Mouse (Mus musculus): ENCODE results near the gene Notch2.
A peak's percentile ranks its signal among the peaks of the same experiment; 100 is the strongest.

Notch2 gene

DNA sequence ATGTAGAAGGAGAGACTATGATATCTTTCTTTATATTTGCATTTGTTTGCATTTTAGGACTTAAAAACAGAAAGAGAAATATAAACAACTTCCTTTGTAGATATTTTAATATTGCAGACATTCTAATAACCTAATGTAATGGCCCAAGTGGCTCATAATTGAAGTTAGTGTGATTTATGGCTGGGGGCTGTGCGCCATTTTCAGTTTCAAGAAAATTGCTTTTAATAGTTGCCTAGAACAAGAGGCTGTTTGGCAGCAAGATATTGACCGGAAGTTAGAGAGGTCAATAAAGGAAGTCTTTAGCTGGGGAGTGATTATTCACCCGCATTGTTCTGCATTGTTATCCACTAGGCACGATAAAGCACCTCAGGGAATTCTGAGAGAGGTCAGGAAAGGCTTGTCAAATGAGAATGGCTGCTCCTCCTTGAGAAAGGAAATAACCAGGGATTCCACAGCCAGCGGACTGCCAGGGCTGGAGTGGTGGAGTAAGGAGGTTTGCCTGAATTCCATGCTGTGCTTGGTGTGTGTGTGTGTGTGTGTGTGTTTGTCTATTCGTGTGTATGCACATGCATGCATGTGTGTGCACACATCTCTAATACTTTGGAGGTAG, 61.4 kb downstream of the Notch2 start:
- no peak for DNase-seq (ENCODE audit: low read depth)

- no peak for DNase-seq (ENCODE audit: low read depth)
Observed at GRCm38 (mm10) chr3:98077866-98078265, 64.5 kb downstream of the Notch2 start.

DNA sequence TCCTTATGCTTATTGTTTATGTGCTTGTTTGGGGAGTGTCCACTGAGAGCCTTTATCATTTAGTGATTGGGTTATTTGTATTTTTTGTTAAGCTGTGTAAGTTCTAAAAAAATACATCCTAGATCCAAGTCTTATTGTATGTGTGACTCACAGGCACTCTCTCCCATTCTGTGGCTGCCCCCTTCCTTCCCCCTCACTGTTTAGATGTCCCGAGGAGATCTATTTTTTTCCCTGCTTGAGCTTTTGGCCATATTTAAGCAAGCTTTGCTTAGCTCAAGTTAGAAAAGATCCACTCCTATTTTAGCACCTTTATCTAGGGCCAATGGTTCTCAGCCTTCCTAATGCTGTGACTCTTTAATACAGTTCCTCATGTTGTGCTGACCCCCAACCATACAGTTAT, 65.5 kb downstream of the Notch2 start:
- DNase-seq (ENCODE audit: low read depth) = no peak

GRCm38 (mm10) chr3:98079601-98080215, 66.4 kb downstream of the Notch2 start:
- DNase-seq (ENCODE audit: low read depth) = no peak

DNA sequence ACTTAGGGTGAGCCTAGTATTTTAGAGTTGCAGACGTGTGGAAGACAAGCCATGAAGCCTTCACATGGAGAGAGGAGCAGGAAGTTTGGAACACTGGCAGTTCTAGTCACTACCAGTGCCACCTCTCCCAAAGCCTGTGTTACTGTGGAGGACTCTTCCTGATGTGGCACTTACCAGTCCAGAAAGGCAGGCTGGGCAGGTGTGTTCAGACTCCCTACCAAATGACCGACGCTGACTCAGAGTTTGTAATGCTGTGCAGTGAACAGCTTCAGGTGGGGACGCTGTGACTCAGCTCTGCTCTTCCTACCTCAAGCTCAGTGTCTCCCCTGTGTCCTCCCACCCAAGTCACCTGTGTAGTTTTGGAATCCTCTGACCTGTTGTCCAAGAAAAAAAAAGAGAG, 67.3 kb downstream of the Notch2 start:
- no peak for DNase-seq (ENCODE audit: low read depth)

- no peak for DNase-seq (ENCODE audit: low read depth)
Observed at GRCm38 (mm10) chr3:98082188-98082587, 68.9 kb downstream of the Notch2 start.

- DNase-seq (ENCODE audit: low read depth) = no peak
Observed at GRCm38 (mm10) chr3:98082972-98083371, 69.6 kb downstream of the Notch2 start.

DNA sequence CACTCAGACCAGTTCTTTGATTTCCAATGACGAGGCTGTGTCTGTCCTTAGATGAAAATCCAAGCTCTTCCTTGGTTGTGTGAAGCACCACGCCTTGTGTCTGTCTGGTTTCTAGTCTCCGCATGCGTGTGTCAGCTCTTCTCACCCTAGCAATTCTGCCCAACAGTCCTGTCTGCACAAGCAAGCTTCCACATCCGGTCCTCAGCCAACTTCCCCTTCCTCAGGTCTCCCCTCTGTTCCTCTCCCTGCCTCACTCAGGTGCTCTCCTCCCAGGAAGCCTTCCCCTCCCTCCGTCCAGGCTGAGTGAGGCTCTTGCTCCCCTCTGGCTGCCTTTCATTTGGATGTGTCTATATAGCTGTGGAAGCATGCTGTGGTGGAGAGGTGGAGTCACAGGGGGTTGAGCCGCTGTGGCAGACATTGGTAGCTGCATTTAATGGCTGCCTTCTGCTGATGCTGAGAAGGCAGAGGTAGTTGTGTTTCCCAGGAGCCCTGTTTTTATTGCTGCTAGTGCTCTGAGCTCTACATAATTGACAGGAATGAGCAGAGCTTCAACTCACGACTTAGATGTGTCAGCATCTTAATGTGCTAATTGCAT, 70.8 kb downstream of the Notch2 start:
- DNase-seq (ENCODE audit: low read depth) = peak; percentile 8

- DNase-seq (ENCODE audit: low read depth) = no peak
Observed at GRCm38 (mm10) chr3:98084870-98085269, 71.5 kb downstream of the Notch2 start.

DNA sequence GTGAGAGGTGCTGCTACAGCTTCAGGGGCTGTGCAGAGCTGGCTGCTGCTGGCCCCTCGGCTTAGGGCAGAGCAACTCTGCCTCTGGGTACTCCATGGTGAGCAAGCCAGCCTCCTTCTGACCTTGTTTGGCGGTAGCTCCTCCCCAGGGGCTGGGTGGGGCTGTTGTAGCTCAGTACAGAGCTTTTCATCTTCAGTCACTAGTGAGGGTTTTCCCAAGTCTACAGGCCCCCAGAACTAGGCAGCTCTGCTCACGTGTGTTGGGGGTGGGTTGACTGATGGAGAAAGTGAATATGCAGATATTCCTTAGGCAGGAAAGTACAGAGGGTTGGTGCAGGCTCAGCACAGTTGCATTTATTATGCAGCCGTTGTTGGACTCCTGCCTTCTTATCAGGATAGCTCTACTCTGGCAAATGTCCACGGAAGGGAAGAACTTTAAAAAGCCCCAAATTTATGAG, 72.5 kb downstream of the Notch2 start:
- DNase-seq (ENCODE audit: low read depth) = peak; percentile 6

GRCm38 (mm10) chr3:98086441-98086840, 73.1 kb downstream of the Notch2 start:
- no peak for DNase-seq (ENCODE audit: low read depth)

- DNase-seq (ENCODE audit: low read depth) = no peak
Observed at GRCm38 (mm10) chr3:98086860-98087259, 73.5 kb downstream of the Notch2 start.

- DNase-seq (ENCODE audit: low read depth) = no peak
Observed at GRCm38 (mm10) chr3:98087551-98087950, 74.2 kb downstream of the Notch2 start.

GRCm38 (mm10) chr3:98089702-98090101, 76.4 kb downstream of the Notch2 start:
- DNase-seq (ENCODE audit: low read depth) = no peak

DNA sequence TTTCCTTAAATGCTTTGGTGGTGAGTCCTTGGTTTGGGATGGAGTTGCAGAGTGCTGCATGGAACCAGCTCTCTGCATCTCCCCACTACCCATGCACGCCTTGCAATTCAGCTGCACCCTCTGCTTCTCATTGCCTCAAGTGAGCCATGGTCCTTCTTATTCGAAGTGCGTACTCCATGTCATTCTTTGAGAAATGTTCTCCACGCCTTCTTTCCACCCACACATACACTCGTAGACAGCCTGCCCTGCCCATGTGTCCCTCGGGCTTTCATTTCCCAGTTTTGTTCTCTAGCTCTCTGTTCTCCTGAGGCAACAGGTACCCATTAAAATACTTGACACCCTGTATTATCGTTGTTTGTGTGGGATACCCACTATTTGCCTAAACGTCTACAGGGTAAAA, 76.8 kb downstream of the Notch2 start:
- no peak for DNase-seq (ENCODE audit: low read depth)

GRCm38 (mm10) chr3:98092680-98093370, 79.5 kb downstream of the Notch2 start:
- DNase-seq (ENCODE audit: low read depth) = no peak

GRCm38 (mm10) chr3:98093954-98094353, 80.6 kb downstream of the Notch2 start:
- no peak for DNase-seq (ENCODE audit: low read depth)

- no peak for DNase-seq (ENCODE audit: low read depth)
Observed at GRCm38 (mm10) chr3:98094629-98095583, 81.6 kb downstream of the Notch2 start.

DNA sequence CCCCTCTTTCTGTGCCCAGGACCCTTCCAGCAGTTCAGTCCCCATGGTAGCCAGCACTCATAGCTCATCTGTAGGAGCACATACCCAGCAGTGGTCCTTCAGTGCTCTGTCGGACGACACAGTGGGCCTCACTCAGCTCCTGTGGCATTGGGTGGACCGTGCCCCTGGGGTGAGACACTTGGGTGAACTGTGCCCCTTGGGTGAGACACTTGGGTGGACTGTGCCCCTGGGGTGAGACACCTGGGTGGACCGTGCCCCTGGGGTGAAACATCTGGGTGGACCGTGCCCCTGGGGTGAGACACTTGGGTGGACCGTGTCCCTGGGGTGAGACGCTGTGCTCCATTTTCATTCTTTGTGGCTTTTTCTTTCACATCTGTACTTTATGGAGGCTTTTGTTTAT, 83.7 kb downstream of the Notch2 start:
- DNase-seq (ENCODE audit: low read depth) = no peak

- no peak for DNase-seq (ENCODE audit: low read depth)
Observed at GRCm38 (mm10) chr3:98098676-98099075, 85.3 kb downstream of the Notch2 start.

DNA sequence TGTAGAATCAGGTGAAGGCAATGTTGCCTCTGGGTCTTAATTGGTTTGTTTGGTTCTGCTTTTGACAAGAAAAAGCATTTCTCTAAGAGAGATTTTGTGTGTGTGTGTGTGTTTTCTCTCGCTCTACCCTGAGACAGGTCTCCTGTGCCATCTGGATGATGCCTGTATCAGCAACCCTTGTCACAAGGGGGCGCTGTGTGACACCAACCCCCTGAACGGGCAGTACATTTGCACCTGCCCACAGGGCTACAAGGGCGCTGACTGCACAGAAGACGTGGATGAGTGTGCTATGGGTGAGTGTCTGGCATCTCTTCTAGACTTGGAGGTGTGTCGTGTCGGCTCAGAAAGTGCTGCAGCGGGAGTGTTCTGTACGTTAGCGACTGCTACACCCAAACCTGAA, 86.0 kb downstream of the Notch2 start:
- peak; percentile 54 for DNase-seq (ENCODE audit: low read depth)

DNA sequence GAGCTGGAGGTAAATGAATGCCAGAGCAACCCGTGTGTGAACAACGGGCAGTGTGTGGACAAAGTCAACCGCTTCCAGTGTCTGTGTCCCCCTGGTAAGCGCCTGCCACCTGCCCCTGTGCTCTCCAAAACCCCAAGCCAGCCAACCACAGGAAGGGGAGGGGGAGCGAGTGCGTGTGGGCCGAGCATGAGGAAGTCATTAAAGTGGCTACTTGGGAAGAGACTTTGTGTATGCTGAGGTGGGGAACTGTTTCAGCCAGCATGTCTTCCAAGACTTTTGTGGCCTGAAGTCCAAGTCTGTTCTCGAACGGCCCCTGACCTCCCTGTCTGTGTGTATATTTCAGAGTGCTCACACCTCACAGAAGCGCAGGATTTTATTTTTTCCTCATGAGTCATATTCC, 88.2 kb downstream of the Notch2 start:
- DNase-seq (ENCODE audit: low read depth) = no peak
